Mouse (Mus musculus) left cerebral cortex, postnatal 36 days (tissue): ENCODE results near the gene Gm5737. TPM values are rescaled to one million over a fixed set of nuclear protein-coding genes. Genes with fewer than 3 reads are reported as not detected.

Experiments used
- DNase-seq, 2 experiments: peaks; one replicate each; pipeline ENCODE4 v3.0.0; 2021 to 2022; ENCODE audit warnings: low spot score in 2 of 2, mixed read lengths in 1 of 2
- intact Hi-C: fragments of 180-260 bp; cut with DNase I; formaldehyde crosslinking; loops from one replicate; pipeline ENCODE4 v1.15.1; 2025
- total RNA-seq, 2 experiments: library from RNA; stranded (reverse); gene quantifications; 2 replicates each; pipeline ENCODE4 v1.2.3; 2021

Gm5737 gene
- not detected for total RNA-seq

GRCm38 (mm10) chr7:120811834-120812415 is at the start of gene Gm5737:
TSS of gene Gm5737 (plus strand) at chr7:120812365.
- DNase-seq: no peak
- intact Hi-C loops: no loop called here

GRCm38 (mm10) chr7:120767369-120767768 is 44.8 kb upstream of the Gm5737 start:
- intact Hi-C loops: no loop called here
- no peak for DNase-seq

DNA sequence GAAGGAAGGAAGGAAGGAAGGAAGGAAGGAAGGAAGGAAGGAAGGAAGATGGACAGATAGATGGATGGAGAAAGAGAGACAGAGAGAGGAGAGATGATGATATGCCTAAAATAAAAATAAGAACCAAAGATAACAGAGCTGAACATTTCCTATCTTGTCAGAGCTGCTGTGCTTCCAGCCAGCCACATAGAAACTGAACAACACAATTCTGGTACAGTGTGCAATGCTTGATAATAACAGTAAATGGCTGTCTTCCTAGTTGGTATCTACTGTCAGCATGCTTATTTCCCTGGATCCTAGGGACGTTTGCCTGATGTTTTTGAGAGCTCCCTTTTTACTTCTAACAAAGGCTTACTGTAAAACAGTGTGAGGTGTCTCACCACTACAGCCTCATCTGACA is 40.8 kb upstream of the Gm5737 start:
- DNase-seq: no peak
- intact Hi-C loops: no loop called here

- intact Hi-C loops: no loop called here
- DNase-seq: no peak
These were observed 34.2 kb upstream of the Gm5737 start for GRCm38 (mm10) chr7:120778012-120778411.

- no peak for DNase-seq
- intact Hi-C loops: no loop called here
These were observed 16.6 kb upstream of the Gm5737 start for GRCm38 (mm10) chr7:120795544-120795943.

GRCm38 (mm10) chr7:120796369-120796768 is 15.8 kb upstream of the Gm5737 start:
- no peak for DNase-seq
- intact Hi-C loops: no loop called here

- DNase-seq: no peak
- intact Hi-C loops: no loop called here
These were observed 8.9 kb upstream of the Gm5737 start for GRCm38 (mm10) chr7:120803268-120803667.

DNA sequence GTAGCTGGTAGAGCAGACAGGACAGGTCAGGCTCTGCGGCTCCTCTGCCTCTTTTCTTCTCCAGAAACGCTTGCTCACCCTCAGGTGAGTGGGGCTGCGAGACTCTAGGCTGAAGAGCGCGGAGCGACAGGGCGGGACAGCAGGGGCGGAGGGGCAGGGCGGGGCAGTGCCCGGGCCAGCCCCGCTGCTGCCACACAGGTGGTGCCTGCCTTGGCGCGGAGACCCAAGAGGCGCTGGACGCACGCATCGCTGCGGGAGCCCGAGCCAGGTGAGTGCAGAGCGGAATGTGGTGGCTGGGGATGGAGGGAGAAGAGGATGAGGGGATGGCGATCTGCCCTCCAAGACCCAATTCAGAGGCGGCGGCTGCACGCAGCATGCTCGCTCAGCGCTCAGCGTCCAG is 2.5 kb upstream of the Gm5737 start:
- intact Hi-C loops: no loop called here
- no peak for DNase-seq

- no peak for DNase-seq
These were observed 5.4 kb downstream of the Gm5737 start for GRCm38 (mm10) chr7:120817552-120817951.

DNA sequence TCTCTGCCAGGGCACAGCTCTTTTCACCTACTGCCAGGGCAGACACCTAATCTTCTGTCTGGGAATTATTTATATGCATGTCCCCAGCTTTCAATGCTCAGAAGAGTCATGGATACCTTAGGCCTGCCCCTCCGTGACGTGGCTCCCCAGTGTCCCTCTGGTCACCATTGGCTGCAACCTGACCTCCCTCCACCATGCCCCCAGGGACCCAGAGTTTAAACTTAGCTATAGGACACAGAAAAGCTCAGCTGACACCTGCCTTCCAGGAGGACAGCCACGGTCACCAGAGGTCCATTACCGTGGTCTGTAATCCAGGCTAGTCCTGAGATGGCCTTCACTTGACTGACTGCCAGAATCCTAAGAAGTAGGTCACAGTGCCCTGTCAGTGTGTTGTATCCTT is 7.2 kb downstream of the Gm5737 start:
- no peak for DNase-seq
- intact Hi-C loops: no loop called here

More at GRCm38 (mm10) chr7:120817552-120817951, 5.4 kb downstream of the Gm5737 start:
- intact Hi-C loops: no loop called here

DNA sequence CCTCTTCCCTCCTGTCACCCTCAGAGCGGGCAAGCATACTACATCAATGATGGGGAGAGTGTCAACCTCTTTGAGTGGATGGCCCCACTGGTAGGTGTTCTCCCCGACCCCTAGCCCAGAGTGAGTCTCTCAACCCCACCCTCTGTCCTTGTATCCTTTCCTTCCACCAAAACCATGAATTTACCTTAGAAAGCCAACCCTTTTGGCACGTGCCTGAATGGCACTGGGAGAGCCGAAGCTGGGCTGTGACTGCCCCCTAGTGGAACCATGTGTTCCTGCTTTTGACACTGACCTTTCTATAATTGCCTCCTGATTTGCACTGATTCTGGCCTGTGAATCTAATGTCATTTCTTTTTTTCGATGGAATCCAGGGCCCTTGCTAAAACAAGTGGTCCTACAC is 11.1 kb downstream of the Gm5737 start:
- DNase-seq: peak in 1 of 2 experiments; percentile 60

DNA sequence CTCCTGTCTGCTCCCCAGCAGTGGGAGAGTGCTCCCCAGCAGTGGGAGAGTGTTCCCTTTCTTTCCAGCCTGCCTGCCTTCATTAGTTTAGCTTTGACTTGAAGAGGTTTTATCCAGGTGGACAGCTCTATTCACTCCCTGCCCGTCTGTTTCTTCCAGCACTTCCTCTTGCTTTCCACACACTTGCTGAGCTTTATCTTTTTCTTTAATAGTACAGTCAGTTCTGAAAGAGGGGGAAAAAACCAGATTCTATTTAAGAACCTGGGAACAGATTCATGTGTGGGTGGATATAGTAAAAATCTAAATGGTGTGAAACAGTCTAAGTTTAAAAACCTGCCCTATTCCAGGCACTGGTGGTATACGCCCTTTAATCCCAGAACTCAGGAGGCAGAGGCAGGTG is 12.9 kb downstream of the Gm5737 start:
- intact Hi-C loops: loop anchor here (10.0 kb wide), 1 partner anchor 190 kb away; the partner anchor contains the start of gene Uqcrc2
- peak in 1 of 2 experiments; percentile 45 for DNase-seq

More for the DNA sequence above, 11.1 kb downstream of the Gm5737 start:
- intact Hi-C loops: loop anchor here (2.0 to 10.0 kb wide), 3 partner anchors 71 to 188 kb away; partner anchors contain the start of genes Pdzd9 and Uqcrc2

DNA sequence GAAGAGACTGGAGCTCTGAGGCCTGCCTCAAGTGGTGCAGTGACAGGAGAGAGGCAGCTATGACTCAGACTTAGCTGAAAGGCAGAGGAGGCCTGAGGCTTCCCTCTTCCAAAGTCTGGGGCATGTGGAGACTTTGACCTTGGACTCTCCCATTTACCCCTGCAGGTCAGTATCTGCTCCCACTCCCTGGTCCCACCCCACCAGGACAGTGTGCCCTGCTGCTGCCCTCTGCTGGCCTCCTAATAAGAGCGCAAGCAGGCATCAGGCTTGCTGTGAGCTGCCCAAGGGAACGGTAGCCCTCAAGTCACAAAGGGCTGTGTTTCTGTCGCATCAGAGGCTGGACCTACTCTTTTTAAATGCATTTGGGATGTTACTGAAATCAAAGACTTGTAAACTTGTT is 14.2 kb downstream of the Gm5737 start:
- intact Hi-C loops: loop anchor here (10.0 kb wide), 1 partner anchor 192 kb away; the partner anchor contains the start of gene Uqcrc2
- DNase-seq: no peak

DNA sequence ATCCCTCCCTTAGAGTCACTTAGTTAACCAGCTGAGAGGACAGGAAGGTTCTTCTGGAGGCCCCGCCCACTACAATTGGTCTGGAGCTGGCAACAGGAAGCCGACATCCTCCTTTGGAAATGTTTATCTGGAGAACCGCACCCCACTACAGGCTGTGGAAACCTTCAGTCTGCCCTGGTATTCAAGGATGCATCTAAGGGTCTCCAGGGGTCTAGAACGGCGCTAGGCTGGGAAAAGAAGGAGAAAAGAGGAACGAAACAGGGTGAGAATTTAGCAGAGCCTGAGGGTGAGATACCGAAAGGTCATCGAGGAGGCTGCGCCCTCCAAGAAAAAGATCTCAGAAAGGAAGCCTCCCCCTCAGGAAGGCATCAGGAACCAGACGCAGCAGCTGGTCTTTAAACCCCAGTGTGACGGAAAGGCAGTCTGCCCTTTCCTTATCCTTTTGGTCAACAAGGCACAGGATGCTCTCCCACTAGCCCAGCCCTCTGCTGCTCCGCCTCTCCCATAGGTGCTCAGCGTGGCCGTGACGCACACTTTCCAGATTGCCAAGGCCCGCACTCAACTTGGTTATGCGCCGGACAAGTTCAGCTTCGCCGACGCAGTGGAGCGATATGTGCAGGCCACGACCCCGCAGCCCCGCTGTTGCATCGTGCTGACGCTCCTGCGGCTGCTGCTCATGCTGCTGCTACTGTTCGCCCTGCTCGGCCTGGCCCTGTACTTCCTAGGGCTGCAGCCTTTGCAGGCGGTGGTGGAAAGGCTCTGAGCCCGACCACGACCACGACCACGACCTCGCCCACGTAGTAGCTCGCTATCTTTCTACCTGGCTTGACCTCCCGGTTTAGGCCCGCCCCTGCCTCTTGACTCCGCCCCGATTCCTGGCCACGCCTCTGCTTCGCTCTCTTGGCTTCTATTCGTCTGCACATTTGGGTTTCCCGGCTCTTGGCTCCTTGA is 18.5 kb downstream of the Gm5737 start:
- DNase-seq: peak; percentile 61 to 67
- intact Hi-C loops: loop anchor here (10.0 kb wide), 2 partner anchors 204 to 244 kb away; partner anchors contain the start of genes Igsf6 and Mettl9

DNA sequence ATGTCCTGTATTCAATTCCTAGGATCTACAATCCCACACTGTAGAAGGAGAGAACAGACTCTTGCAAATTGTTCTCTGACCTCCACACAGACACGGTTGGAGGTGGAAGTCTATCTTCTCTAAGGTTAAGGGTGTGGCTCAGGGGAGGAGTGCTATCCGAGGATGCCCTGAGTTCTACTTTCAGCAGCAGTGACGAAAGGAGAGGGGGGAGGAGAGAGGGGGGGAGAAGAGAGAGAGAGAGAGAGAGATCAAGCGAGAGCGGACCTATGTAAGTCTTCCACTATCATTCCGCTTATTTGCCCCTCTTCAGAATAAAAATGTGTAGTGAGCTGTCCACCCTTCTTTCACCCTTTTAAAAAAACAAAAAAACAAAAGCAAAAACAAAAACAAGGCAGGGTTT is 22.3 kb downstream of the Gm5737 start:
- no peak for DNase-seq
- intact Hi-C loops: loop anchor here (10.0 kb wide), 2 partner anchors 200 to 240 kb away; partner anchors contain the start of genes Igsf6 and Mettl9

DNA sequence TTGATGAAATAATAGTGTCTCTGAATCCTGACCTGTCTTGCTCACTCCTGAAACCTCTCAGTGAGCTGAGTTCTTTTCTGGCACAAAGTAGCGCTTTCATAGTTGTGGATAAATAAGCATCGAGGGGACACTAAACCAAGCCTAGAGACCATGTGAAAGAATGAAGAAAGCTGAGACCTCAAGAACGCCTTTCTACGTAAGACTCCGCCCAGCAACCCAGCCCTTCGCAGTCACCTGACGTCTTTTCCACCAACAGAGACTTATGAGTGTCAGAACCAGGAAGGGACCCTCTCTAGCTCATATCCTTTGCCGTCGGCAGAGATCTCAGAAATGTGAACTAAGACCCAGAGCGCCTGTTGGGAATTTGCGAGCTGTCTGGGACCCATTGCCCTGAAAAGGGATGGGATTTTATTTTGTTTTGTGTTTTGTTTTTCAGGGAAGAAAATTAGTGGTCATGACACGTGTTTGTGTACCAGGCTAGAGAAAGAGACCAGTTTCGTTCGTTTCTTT is 22.8 kb downstream of the Gm5737 start:
- intact Hi-C loops: loop anchor here (1.0 to 10.0 kb wide), 3 partner anchors 82 to 240 kb away; partner anchors contain the start of genes Igsf6, Mettl9 and Polr3e
- DNase-seq: peak; percentile 59 to 65

DNA sequence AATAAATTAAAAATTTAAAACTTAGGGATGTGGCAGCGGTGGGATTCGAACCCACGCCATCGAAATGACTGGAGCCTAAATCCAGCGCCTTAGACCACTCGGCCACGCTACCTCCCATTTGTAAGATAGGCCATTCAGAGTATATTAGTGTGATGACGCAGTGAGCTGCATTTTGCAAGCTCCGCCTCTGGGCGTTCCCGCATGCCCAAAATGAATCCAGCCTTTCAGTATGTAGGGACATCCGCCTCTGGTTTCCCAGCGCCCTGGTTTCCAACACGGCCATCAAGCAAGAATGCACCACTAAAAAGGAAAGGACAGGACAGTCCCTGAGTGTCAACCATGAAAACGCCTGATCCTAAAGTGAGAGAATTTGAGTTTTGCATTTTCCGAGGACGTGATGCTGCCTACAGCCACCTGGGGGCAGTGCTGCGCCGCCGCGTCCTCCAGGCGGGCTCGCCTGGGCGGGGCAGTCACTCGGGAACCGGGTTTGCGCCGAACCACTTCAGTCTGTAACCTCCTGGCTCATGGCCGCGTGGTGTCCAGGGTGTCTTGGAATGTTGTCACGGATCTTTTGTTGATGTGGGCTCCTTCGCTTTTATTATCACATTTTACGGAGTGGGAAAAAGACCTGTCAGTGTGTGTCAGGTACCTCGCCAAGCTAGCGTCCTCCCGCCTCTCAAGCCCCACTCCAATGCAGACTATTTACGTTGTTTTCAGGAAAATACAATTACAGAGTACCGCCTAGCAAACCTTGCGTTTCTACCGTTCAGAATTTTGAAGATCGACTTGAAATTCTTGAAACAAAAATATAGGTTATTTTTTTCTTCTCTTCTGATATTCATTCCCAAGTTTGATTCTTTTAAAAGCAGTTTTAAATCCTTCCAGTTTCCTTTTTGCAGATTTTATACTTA is 23.5 kb downstream of the Gm5737 start:
- intact Hi-C loops: loop anchor here (1.0 to 10.0 kb wide), 3 partner anchors 82 to 239 kb away; partner anchors contain the start of genes Igsf6, Mettl9 and Polr3e
- DNase-seq: peak; percentile 96 to 97

DNA sequence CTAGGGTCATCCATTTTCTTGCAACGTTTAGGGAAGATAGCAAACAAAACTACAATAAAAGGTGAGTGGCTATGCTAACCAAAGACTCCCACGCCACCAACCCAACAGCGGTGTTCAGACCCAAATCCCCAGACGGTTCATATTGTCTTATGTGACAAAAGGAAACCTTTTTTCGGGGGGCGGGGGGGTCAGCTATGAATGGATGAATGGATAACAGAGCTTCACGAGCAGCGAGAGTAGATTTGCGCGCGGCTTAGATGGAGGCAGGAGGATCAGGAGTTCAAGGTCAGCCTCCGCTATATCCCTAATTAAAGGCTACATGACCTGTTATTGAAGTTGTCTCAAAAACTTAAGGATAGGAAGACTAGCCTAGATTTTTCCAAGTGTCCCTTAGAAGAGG is 24.2 kb downstream of the Gm5737 start:
- DNase-seq: no peak
- intact Hi-C loops: loop anchor here (10.0 kb wide), 2 partner anchors 198 to 238 kb away; partner anchors contain the start of genes Igsf6 and Mettl9
